Mouse (Mus musculus): ENCODE measurements around the gene Blnk. TPM values are rescaled to one million over a fixed set of nuclear protein-coding genes. Genes with fewer than 3 reads are reported as not detected.

Blnk gene
- total and polyA plus RNA-seq, 3 experiments = not detected

GRCm38 (mm10) chr19:40894519-40895392, 99.6 kb downstream of the Blnk start, which contains the start of gene Zfp518a:
TSS of gene Zfp518a (plus strand) at chr19:40894705.
- Histone ChIP-seq H3K36me3 (ENCODE audit: control insufficient read depth in 1 of 2, insufficient read depth in 2 of 2, low read length in 2 of 2) (no peaks in the 10 kb centered on the region; a peak in 1 of 4 replicates), H3K4me1 (ENCODE audit: control insufficient read depth in 1 of 2, insufficient read depth in 2 of 2, low read length in 2 of 2) (no peaks in the 10 kb centered on the region; a peak in 1 of 4 replicates), H3K4me3 (ENCODE audit: control insufficient read depth in 1 of 2, insufficient read depth in 1 of 2, low read depth in 2 of 2, low read length in 2 of 2) (peak within 1 kb of the TSS; percentile 72 to 76), H3K27ac (ENCODE audit: control insufficient read depth, low read depth, low read length) (peak within 1 kb of the TSS; percentile 62), H3K79me2 (ENCODE audit: control insufficient read depth, insufficient read depth, low read length, poor library complexity) (no peaks in the 10 kb centered on the region; the same call in 1 of the 2 replicates), H3K9me3 (replicated peaks; ENCODE audit: insufficient read depth, low read length) (no peaks in the 10 kb centered on the region), H3K27me3 (ENCODE audit: control insufficient read depth in 1 of 2, insufficient read depth in 2 of 2, low read length in 2 of 2) (peaks cover 0 to 3% of the 10 kb centered on the region in 2 experiments; a peak in 1 of 4 replicates), H3K9ac (ENCODE audit: control insufficient read depth, low read depth, low read length, poor library complexity, severe bottlenecking) (peak within 1 kb of the TSS; percentile 74)
- TF ChIP-seq NELFE (IDR thresholded peaks at IDR 0.05; ENCODE audit: low read depth, low read length) (no peak; the same call in none of the 2 replicates), E2F4 (IDR thresholded peaks at IDR 0.05; ENCODE audit: borderline replicate concordance, low read depth, low read length) (peak; percentile 47; the same call in 1 of the 2 replicates), MAFK (IDR thresholded peaks at IDR 0.05; ENCODE audit: borderline replicate concordance, low read depth, low read length) (no peak), TBP (IDR thresholded peaks at IDR 0.05; ENCODE audit: low read depth, low read length) (0 out of 2 replicates have a peak, but pooled peaks have one; percentile 32), ELF1 (IDR thresholded peaks at IDR 0.05; ENCODE audit: low read depth, low read length) (peak; percentile 51), POLR2AphosphoS5 (IDR thresholded peaks at IDR 0.05; ENCODE audit: borderline replicate concordance, low read depth, low read length) (no peak), MYC (IDR thresholded peaks at IDR 0.05; ENCODE audit: low read depth, low read length) (no peak; the same call in 1 of the 2 replicates), EP300 (IDR thresholded peaks at IDR 0.05; ENCODE audit: low read depth in 1 of 2, low read length in 2 of 2) (no peak), JUND (IDR thresholded peaks at IDR 0.05; ENCODE audit: low read depth, low read length) (no peak), UBTF (IDR thresholded peaks at IDR 0.05; ENCODE audit: borderline replicate concordance, insufficient read depth, low read depth, low read length) (no peak), TCF12 (IDR thresholded peaks at IDR 0.05; ENCODE audit: low read depth, low read length) (peak; percentile 26; the same call in 1 of the 2 replicates), CHD2 (IDR thresholded peaks at IDR 0.05; ENCODE audit: low read length) (no peak), ETS1 (IDR thresholded peaks at IDR 0.05; ENCODE audit: low read depth, low read length) (no peak), BHLHE40 (IDR thresholded peaks at IDR 0.05; ENCODE audit: borderline replicate concordance, low read depth, low read length) (no peak), POLR2A (IDR thresholded peaks at IDR 0.05; ENCODE audit: control insufficient read depth in 1 of 2, insufficient read depth in 1 of 2, low read depth in 1 of 2, low read length in 2 of 2, poor library complexity in 1 of 2) (peak; percentile 59 to 68; a peak in 2 of 4 replicates), MYB (IDR thresholded peaks at IDR 0.05; ENCODE audit: low read depth, low read length) (no peak), HCFC1 (IDR thresholded peaks at IDR 0.05; ENCODE audit: low read depth, low read length) (peak; percentile 70), KAT2A (conservative IDR thresholded peaks at IDR 0.05; ENCODE audit: low read depth, low read length) (peak; percentile 54; the same call in 1 of the 2 replicates), ZMIZ1 (IDR thresholded peaks at IDR 0.05; ENCODE audit: low read depth, low read length) (peak; percentile 34; the same call in 1 of the 2 replicates)
- DNase-seq (ENCODE audit: low read depth, low spot score) = peak; percentile 89
